Mouse (Mus musculus) olfactory bulb, adult 2 months (tissue): ENCODE data around the gene AI987944. TPM values are rescaled to one million over a fixed set of nuclear protein-coding genes. Genes with fewer than 3 reads are reported as not detected.

Source experiments
- H3K27ac ChIP-seq: fragments of 200-500 bp; 2 replicates; pipeline ENCODE4 v1.5.1; 2012; ENCODE audit warnings: low read depth, low read length; ENCODE audit not compliant: insufficient read depth
- H3K4me1 ChIP-seq: fragments of 200-500 bp; 2 replicates; pipeline ENCODE4 v1.6.1; 2012; ENCODE audit warnings: low read length; ENCODE audit not compliant: control insufficient read depth, insufficient read depth
- H3K4me3 ChIP-seq: fragments of 200-500 bp; 2 replicates; pipeline ENCODE4 v1.5.1; 2012; ENCODE audit warnings: mild to moderate bottlenecking, low read depth, low read length, moderate library complexity; ENCODE audit not compliant: insufficient read depth
- CTCF ChIP-seq: fragments of 200-500 bp; IDR thresholded peaks from 2 replicates; pipeline ENCODE4 v1.5.1; 2012; ENCODE audit warnings: low read depth, mild to moderate bottlenecking, low read length, moderate library complexity; ENCODE audit not compliant: insufficient read depth
- POLR2A ChIP-seq: fragments of 200-500 bp; IDR thresholded peaks from 2 replicates; pipeline ENCODE4 v1.6.1; 2012; ENCODE audit warnings: mild to moderate bottlenecking, low read depth, low read length, moderate library complexity; ENCODE audit not compliant: insufficient read depth
- WGBS: fragments of 180-500 bp; shearing (Covaris S2); methylation state at CpG from one replicate; pipeline ENCODE4 v1.1.7; 2018; 5-methylcytosine and 5-hydroxymethylcytosine counted together
- polyA plus RNA-seq: library from polyadenylated mRNA; stranded (reverse); fragments of >200 nt; gene quantifications from 2 replicates; pipeline ENCODE4 v1.2.4, GENCODE M21; 2012; ENCODE audit warnings: low replicate concordance; ENCODE audit not compliant: missing spikeins, insufficient read depth, insufficient read length

Gene AI987944
- not detected in 2 replicates for polyA plus RNA-seq

GRCm38 (mm10) chr7:41393048-41393971 lies at the start of gene AI987944:
TSS of gene AI987944 (minus strand) at chr7:41393379.
- peak within 1 kb of the TSS; percentile 73 for H3K4me3 ChIP-seq
- H3K27ac ChIP-seq: peak within 1 kb of the TSS; percentile 83
- TF ChIP-seq CTCF (no peak), POLR2A (0 out of 2 replicates have a peak, but pooled peaks have one; percentile 25)
- no peaks in the 10 kb centered on the region for H3K4me1 ChIP-seq
- WGBS: under 1% methylated on average over 25 of the region's 25 CpGs

- 69% methylated on average over 4 of the region's 4 CpGs for WGBS
- Histone ChIP-seq H3K4me3 (no peak overlapping the region), H3K4me1 (no peaks in the 10 kb centered on the region), H3K27ac (no peak overlapping the region)
- TF ChIP-seq CTCF (no peak), POLR2A (no peak)
Observed at GRCm38 (mm10) chr7:41394130-41394529, 951 bp upstream of the AI987944 start.

Other genes with a start within 250 kb of the AI987944 start
- not detected in 2 replicates for gene Gm5592, start 239.5 kb downstream of the AI987944 start, polyA plus RNA-seq
- gene Vmn2r57, start 55.3 kb upstream of the AI987944 start, polyA plus RNA-seq: not detected in 2 replicates
- gene Gm20449, start 106.0 kb upstream of the AI987944 start, polyA plus RNA-seq: not detected in 2 replicates
- gene AW146154, start 106.5 kb upstream of the AI987944 start, polyA plus RNA-seq: not detected in 2 replicates
- not detected in 2 replicates for gene Gm6871, start 180.3 kb upstream of the AI987944 start, polyA plus RNA-seq
- gene 2610021A01Rik, start 205.9 kb upstream of the AI987944 start, polyA plus RNA-seq: not detected in 2 replicates
- not detected in 2 replicates for gene Zfp788, start 239.8 kb upstream of the AI987944 start, polyA plus RNA-seq